Mouse (Mus musculus) 416B (cell line): ENCODE measurements around the gene Clps.
A peak's percentile ranks its signal among the peaks of the same experiment; 100 is the strongest.

Experiments used
- DNase-seq: peaks from one replicate; pipeline ENCODE4 v3.0.0; 2011; ENCODE audit warnings: low read depth

Gene Clps

GRCm38 (mm10) chr17:28553040-28553793, 7.3 kb downstream of the Clps start:
- DNase-seq, result peak; percentile 72

- DNase-seq, result no peak
These were observed 11.5 kb downstream of the Clps start, which contains the start of gene Clpsl2 for GRCm38 (mm10) chr17:28549111-28549510. Gene Clpsl2 (plus strand): TSS chr17:28549411.

DNA sequence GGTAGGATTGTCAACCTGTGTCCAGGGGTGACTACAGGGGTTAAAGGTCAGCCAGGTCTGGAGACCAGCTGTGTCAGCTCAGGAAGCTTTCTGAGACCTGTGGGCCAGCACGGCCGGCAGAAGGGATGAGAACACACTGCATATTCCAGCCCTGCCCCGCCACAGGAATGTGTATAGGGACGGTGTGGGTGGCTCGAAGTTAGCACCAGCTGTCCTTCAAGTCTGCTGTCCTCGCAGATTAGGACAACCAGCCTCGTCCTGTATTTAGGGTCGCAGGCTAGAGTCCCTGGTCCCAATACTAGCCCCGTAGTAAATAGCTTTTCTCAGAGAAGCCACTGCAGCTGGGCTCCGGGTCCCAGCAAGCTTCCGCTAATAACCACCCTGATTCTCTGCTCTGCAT, 12.0 kb downstream of the Clps start:
- DNase-seq, result no peak

DNA sequence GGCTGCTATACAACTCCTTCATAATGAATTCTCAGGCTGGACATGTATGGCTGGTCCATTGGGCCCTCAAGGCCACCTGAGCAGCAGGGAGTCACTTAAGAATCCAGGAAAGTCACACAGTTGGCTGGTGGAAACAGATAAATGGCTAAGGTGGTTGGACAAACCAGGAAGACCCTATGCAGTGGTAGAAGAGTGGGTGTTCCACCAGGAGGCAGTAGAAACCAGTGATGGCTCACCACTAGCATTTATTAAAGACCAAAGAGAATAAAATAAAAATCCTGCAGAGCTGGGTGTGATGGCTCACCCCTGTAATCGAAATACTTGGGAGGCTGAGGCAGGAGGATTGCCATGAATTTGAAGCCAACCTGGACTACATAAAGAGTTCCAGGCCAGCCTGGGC, 13.6 kb downstream of the Clps start:
- no peak for DNase-seq

DNA sequence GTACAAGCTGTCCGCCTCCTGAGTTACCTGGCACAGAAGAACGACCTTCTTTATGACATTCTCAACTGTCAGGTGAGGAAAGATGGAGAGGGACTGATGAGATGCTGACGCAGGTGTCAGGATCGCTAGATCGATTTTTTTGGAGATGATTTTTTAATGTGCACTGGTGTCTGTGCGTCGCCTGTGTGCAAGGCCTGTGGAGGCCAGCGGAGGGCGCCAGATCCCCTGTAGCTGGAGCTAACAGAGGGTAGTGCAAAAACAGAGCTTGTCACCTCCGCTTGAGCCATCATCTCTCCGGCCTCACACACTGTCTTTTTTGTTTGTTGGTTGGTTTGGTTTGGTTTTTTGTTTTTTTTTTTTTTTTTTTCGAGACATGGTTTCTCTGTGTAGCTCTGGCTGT, 22.7 kb downstream of the Clps start:
- no peak for DNase-seq

GRCm38 (mm10) chr17:28533327-28533726, 27.2 kb downstream of the Clps start:
- DNase-seq, result no peak

DNA sequence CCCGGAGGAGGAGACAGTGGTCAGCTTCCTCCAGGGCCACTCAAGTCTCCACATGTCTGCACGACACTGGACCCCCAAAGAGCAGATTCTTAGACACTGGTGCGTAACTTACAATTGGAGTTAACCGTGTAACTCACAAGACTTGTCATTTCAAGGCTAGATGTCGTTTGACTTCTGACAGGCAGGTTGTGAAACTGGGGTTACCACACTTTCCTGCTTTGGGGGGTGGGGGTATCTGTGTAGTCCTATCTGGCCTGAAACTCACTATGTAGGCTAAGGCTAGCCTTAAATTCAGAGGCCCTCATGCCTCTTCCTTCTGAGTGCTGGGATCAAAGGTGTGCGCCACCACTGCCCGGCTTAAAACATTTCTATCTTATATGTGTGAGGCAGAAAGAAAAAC, 28.0 kb downstream of the Clps start:
- peak; percentile 64 for DNase-seq

- DNase-seq, result peak; percentile 69
These were observed 28.6 kb downstream of the Clps start for GRCm38 (mm10) chr17:28531946-28532345.

- DNase-seq, result no peak
These were observed 30.1 kb downstream of the Clps start, which contains the start of gene Armc12 for GRCm38 (mm10) chr17:28530506-28530905. Gene Armc12 (plus strand): TSS chr17:28530806.

DNA sequence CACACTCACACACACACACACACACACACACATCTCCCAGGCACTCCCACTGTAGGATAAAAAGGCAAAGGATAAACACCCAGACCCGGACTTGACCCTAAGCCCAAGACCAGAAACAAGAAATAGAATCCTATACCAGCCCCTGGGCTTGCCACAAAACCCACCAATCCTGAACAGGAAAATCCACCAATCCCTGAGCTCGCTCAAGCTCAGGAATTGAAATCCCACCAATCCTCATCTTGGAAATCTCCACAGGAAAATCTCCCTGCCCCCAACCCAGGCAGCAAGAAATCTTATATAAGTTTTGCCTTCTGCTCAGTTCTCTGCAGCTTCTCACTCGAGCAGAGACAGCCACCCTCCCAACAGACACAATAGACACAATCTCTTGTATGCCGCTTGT, 31.4 kb downstream of the Clps start:
- no peak for DNase-seq

DNA sequence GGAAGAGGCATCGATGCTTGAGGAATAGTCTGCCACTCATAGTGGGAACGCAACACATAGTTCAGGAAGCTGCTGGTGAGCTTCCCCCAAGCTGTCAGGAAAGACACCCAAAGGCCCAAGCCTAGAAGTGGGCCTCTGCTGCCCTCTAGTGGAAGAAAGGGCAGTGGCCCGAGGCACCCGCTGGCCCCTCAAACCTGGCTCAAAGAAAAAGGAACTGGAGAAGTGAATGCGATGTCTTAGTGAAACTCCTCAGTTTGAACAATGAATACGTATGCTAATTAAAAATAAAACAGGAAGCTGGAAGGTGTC, 32.6 kb downstream of the Clps start:
- peak; percentile 82 for DNase-seq

GRCm38 (mm10) chr17:28527184-28528042, 33.2 kb downstream of the Clps start:
- no peak for DNase-seq

DNA sequence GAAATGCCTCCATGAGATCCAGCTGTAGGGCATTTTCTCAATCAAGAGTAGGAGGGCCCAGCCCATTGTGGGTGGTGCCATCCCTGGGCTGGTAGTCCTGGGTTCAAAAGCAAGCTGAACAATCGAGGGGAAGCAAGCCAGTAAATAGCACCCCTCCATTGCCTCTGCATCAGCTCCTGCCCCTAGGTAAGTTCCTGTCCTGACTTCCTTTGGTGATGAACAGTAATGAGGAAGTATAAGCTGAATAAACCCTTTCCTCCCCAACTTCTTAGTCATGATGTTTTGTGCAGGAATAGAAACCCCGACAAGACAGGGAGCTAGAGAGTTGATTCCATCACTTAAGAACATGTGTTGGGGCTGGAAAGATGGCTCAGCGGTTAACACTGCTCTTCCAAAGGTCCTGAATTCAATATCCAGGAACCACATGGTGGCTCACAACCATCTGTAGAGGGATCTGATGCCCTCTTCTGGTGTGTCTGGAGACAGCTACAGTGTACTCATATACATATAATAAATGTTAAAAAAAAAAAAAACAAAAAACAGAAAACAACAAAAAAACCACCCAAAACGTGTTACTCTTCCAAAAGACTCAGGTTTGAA, 35.6 kb downstream of the Clps start:
- DNase-seq, result peak; percentile 60

DNA sequence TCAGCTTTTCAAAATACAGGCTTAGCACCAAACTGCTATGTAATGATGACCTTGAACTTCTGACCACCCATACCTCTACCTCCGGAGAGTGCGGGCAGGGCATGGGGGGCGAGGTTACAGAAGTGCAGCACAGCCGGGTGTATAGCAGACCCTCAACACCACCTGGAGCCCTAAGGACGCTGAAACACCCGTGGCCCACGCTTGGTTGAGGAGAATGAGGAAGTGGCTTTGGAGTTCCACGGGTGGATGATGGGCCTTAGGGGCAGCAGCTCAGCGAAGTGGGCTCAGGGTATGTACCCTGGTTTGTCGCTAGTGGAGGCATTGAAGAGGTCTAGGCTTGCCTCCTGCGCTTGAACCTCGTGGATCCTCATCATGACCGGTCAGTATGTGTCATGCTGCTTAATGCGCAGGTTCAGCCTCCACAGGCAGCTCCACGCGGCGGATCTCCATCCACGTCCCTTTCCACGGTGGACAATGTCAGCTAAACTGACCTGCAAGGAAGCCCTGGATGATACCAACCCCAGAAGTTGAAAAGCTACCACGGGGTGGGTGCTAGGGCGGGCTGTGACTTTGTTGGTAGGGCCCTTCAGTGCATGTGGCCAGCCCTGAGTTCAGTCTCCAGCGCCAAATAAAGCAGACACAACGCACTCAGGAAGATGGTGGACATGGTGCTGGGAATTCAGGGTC, 36.4 kb downstream of the Clps start:
- DNase-seq, result peak; percentile 38

DNA sequence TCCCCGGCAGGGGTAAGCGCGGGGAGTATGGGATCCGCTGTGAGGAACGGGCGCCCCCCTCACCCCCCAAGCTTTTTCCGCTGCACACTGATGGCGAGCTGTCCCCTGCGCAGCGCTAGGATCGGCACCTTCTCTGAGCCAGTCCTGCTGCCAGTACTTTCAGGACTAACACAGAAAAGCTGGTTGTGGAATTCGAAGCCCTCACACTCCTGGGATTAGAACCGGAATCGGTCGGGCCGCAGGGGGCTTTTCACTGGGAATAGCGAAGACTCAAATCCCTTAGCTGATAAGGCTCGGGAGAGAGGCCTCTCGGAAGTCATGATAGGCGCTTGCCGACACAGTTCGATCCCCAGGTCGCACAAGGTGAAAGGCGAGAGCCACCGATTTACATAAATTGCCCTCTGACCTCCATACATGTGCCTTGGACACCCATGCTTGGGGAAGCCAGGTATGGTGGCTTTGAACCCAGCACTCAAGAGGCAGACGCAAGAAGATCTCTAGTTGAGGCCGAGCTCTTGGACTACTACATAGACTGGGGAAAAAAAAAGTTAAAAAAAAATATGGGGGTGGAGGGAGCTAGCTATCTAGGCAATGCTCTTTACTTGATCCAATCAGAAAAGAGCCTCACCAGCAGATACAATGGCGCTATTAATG, 37.1 kb downstream of the Clps start:
- peak; percentile 80 for DNase-seq

- DNase-seq, result peak; percentile 94
These were observed 37.8 kb downstream of the Clps start for GRCm38 (mm10) chr17:28522623-28523354.

- no peak for DNase-seq
These were observed 38.6 kb downstream of the Clps start for GRCm38 (mm10) chr17:28521920-28522319.

DNA sequence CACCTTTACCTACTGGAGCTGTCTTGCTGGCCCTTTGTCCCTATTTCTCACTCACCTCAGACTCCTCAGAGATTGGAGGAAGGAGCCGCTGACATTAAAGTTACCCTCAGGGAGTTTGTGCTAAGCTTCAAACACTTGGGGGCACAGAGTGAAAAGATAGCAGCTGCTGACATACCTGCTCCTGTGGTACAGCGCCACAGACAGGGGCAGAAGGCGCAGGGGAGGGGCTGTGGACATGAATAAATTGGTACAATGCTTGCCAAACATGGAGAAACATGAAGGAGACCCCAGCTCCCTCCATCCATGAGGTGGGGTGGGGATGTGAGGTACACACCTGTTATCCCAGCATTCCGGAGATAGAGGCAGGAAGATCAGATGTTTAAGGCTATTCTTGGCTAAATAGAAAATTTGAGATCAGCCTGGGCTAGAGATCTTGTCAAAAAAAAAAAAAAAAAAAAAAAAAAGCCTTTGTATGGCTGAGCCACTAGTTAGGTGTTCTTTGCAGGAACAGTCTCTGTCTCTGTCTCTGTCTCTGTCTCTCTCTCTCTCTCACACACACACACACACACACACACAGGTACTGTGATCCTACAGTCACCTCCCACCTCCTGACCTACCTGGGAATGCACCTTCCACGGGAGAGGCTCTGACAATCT, 39.4 kb downstream of the Clps start:
- DNase-seq, result no peak

DNA sequence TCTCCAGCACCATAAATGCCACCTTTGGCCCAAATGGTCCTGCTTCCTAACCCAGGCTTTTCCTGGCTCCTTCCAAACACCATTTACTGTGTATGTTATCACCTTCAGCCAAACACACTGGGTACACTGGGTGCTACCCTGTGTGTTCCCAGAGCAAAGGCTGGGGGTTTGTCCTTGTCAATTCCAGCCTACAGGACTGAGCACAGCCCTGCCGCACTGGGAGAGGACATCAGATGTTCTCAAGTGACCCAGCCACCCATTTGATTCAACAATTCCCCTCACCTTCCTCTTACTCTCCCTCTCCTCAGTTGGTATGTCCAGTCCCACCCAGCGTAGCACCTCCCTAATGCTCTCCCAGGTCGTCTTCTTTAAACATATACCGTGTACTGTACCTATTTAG, 40.0 kb downstream of the Clps start:
- no peak for DNase-seq

DNA sequence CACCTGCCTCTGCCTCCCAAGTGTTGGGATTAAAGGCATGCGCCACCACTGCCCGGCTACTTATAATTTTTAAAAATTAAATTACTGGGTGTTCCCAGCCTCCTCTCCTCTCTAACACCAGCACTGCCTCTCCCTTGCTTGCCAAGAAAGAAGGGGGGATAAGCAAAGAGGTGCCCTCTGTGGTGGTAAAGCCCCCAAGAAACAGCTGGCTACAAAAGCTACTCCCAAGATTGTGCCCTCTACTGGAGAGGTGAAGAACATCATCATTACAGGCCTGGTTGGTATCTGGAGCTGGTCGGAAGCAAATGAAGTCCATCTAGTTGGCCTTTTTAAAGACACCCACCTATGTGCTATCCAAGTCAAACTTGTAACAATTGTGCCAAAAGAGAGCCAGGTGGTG, 40.7 kb downstream of the Clps start:
- DNase-seq, result peak; percentile 60
